Mouse (Mus musculus) stomach, postnatal 0 days (tissue): ENCODE data around the gene Uvrag.

ENCODE experiments used
- CTCF ChIP-seq: IDR thresholded peaks from 2 replicates; pipeline ENCODE4 v1.5.1; 2016; ENCODE audit warnings: antibody characterized with exemption, low read depth, mild to moderate bottlenecking, moderate library complexity
- EP300 ChIP-seq: optimal IDR thresholded peaks from 2 replicates; pipeline ENCODE3; 2016; ENCODE audit warnings: antibody characterized with exemption

GRCm38 (mm10) chr7:99101076-99101475 is 39.9 kb downstream of the Uvrag start:
- no peak for TF ChIP-seq CTCF
- no peak for TF ChIP-seq EP300
